Mouse (Mus musculus) erythroblast, embryonic 14.5 days (primary cell): ENCODE data around the gene F11r. TPM values are rescaled to one million over a fixed set of nuclear protein-coding genes. Genes with fewer than 3 reads are reported as not detected.

Experiments
- H3K27me3 ChIP-seq: 2 replicates; pipeline ENCODE4 v1.6.1; 2012; ENCODE audit warnings: inconsistent platforms; ENCODE audit not compliant: control insufficient read depth
- H3K36me3 ChIP-seq: 2 replicates; pipeline ENCODE4 v1.6.1; 2012; ENCODE audit warnings: mild to moderate bottlenecking, inconsistent platforms; ENCODE audit not compliant: control insufficient read depth
- H3K4me1 ChIP-seq: 2 replicates; pipeline ENCODE4 v1.6.1; 2012; ENCODE audit warnings: inconsistent platforms; ENCODE audit not compliant: control insufficient read depth
- H3K4me3 ChIP-seq: replicated peaks from 2 replicates; pipeline ENCODE3; 2012; ENCODE audit warnings: moderate library complexity, mild to moderate bottlenecking, inconsistent platforms
- H3K9me3 ChIP-seq: 2 replicates; pipeline ENCODE4 v1.6.1; 2012; ENCODE audit warnings: low read length, inconsistent platforms, mixed read lengths; ENCODE audit not compliant: control insufficient read depth
- GATA1 ChIP-seq: IDR thresholded peaks from 2 replicates; pipeline ENCODE4 v1.6.1; 2012; ENCODE audit warnings: low read length, inconsistent platforms, mixed read lengths
- TAL1 ChIP-seq: IDR thresholded peaks from 3 replicates; pipeline ENCODE4 v1.6.1; 2012; ENCODE audit warnings: low read length, inconsistent platforms, mixed read lengths
- polyA plus RNA-seq: library from polyadenylated mRNA; stranded (reverse); fragments of >175 nt; gene quantifications from 2 replicates; pipeline ENCODE4 v1.2.3, GENCODE M21; 2012

F11r gene
- polyA plus RNA-seq, 1 experiment = not detected

DNA sequence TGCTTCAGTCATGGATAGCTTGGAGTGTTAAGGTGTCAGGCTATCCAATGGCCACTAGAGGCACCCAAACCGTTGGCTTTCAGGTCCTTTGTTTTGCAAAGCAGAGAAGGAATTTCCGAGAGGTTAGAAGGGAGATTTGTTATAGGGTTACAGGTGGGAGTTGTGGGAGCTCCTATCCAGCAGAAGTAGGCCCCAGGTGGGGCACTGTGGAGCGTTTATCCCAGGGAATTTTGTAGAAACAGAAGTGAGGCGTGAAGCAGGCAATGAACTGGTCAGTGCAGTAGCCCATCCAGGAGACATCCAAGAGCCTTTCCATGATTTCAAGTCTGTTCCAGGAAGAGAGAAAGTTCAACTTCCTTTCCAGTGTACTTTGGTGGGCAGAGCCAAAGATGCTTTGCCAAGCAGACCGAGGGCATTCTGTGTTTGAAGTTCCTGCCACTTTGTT lies 64.3 kb downstream of the F11r start:
- no peak overlapping the region for H3K4me3 ChIP-seq
- H3K4me1 ChIP-seq = peaks cover 21% of the 10 kb centered on the region
- no peaks in the 10 kb centered on the region for H3K36me3 ChIP-seq
- no peak for TF ChIP-seq GATA1
- no peak for TF ChIP-seq TAL1
- H3K27me3 ChIP-seq = no peaks in the 10 kb centered on the region
- no peaks in the 10 kb centered on the region for H3K9me3 ChIP-seq

- Histone ChIP-seq H3K36me3 (no peaks in the 10 kb centered on the region), H3K27me3 (no peaks in the 10 kb centered on the region), H3K9me3 (no peaks in the 10 kb centered on the region), H3K4me3 (peak overlapping the region; percentile 81), H3K4me1 (peaks cover 21% of the 10 kb centered on the region)
- TF ChIP-seq TAL1 = no peak
- no peak for TF ChIP-seq GATA1
Measured at GRCm38 (mm10) chr1:171502388-171503249, 65.3 kb downstream of the F11r start.

- TF ChIP-seq GATA1 = no peak
- no peak for TF ChIP-seq TAL1
- no peaks in the 10 kb centered on the region for H3K36me3 ChIP-seq
- H3K27me3 ChIP-seq = no peaks in the 10 kb centered on the region
- H3K4me1 ChIP-seq = peaks cover 21% of the 10 kb centered on the region
- peak within 1 kb of the TSS; percentile 81 for H3K4me3 ChIP-seq
- H3K9me3 ChIP-seq = no peaks in the 10 kb centered on the region
Measured at GRCm38 (mm10) chr1:171503250-171503591, 65.9 kb downstream of the F11r start, which contains the start of gene Alyref2. Gene Alyref2 (plus strand): TSS chr1:171503478.

DNA sequence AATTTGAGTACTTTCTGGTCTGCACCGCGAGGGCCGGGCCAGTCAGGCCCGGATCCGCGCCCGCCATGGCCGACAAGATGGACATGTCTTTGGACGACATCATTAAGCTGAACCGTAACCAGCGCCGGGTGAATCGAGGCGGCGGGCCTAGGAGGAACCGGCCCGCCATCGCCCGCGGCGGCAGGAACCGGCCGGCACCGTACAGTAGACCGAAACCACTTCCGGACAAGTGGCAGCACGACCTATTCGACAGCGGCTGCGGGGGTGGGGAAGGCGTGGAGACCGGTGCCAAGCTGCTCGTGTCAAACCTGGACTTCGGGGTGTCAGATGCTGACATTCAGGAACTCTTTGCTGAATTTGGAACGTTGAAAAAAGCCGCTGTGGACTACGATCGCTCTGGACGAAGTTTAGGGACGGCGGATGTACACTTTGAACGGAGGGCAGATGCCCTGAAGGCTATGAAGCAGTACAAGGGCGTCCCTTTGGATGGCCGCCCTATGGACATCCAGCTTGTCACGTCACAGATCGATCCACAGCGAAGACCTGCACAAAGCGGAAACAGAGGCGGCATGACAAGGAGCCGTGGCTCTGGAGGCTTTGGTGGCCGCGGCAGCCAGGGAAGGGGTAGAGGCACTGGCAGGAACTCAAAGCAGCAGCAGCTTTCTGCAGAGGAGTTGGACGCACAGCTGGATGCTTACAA lies 66.4 kb downstream of the F11r start:
- H3K4me1 ChIP-seq = peaks cover 21% of the 10 kb centered on the region
- peak overlapping the region; percentile 81 for H3K4me3 ChIP-seq
- TF ChIP-seq TAL1 = no peak
- no peak for TF ChIP-seq GATA1
- H3K9me3 ChIP-seq = no peaks in the 10 kb centered on the region
- no peaks in the 10 kb centered on the region for H3K36me3 ChIP-seq
- H3K27me3 ChIP-seq = no peaks in the 10 kb centered on the region

DNA sequence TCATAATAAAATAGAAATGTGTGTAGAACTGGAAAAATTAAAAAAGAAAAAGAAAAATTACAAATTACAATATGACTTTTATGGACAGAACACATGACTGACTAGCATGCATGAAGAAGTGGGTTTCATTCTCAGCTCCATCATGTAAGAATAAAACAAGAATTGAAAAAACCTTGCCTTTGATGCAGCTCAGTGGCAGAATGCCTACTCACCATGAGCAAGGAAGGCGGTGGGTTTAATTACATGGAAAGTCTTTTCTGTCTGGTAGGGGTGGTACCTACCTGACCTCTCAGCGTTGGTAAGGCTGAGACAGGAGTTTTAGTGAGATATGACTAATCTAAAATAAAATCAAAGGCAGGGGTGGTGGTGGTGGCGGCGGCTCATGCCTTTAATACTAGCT lies 67.3 kb downstream of the F11r start:
- Histone ChIP-seq H3K27me3 (no peaks in the 10 kb centered on the region), H3K9me3 (no peaks in the 10 kb centered on the region; the same call in 1 of the 2 replicates), H3K4me1 (peaks cover 21% of the 10 kb centered on the region), H3K36me3 (no peaks in the 10 kb centered on the region), H3K4me3 (peak overlapping the region; percentile 81)
- TF ChIP-seq GATA1 = no peak
- TF ChIP-seq TAL1 = no peak

DNA sequence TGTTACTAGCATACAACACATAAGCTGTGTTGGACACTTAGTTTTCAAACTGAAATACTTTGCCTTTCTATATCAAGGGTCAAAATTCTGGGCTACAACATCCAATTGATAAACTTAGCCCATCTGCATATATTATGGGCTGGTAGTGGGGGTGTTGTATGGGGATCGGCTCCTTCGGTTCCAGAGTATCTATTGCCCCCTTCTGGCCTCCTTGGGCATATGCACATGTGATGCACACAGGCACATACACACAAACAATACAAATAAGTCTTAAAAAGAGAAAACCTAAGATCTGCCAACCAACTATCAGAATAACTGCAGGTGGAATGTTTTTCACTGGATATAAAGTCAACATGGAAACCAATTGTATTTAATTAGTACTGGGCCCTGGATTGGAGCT lies 75.9 kb downstream of the F11r start:
- H3K4me1 ChIP-seq = no peaks in the 10 kb centered on the region
- no peak overlapping the region for H3K4me3 ChIP-seq
- peaks cover 2% of the 10 kb centered on the region for H3K9me3 ChIP-seq
- no peak for TF ChIP-seq TAL1
- TF ChIP-seq GATA1 = no peak
- H3K36me3 ChIP-seq = no peaks in the 10 kb centered on the region
- H3K27me3 ChIP-seq = no peaks in the 10 kb centered on the region

DNA sequence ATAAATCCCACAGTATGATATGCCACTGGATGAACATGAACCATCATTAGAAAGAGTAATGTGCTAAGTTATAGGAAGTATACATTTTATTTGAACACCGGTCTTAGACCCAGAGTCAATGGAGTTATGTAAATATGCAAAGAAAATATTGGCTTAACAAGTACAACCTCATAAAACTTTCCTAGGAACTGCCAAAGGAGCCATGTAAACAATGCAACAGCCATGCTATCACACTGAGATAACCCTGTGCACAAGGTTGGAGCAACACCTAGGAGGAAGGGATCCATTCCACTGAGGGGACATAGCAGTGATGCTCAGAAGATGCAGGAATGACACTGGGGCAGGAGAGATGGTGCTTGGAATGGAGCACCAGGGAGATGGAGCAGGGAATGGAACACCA lies 76.4 kb downstream of the F11r start:
- Histone ChIP-seq H3K4me3 (no peak overlapping the region), H3K4me1 (no peaks in the 10 kb centered on the region), H3K27me3 (no peaks in the 10 kb centered on the region), H3K9me3 (peaks cover 4% of the 10 kb centered on the region), H3K36me3 (no peaks in the 10 kb centered on the region)
- no peak for TF ChIP-seq TAL1
- TF ChIP-seq GATA1 = no peak

Other genes with a start within 250 kb of the F11r start
- not detected in 2 replicates for gene Pcp4l1, start 241.3 kb upstream of the F11r start, polyA plus RNA-seq
- gene Nr1i3, start 223.6 kb upstream of the F11r start, polyA plus RNA-seq = not detected in 2 replicates
- gene Tomm40l, start 215.0 kb upstream of the F11r start, polyA plus RNA-seq = 2.2 TPM in 2 replicates
- gene Apoa2, start 212.5 kb upstream of the F11r start, polyA plus RNA-seq = 0.42 and 2.1 TPM in 2 replicates
- gene Fcer1g, start 203.2 kb upstream of the F11r start, polyA plus RNA-seq = 0.13 and 0.17 TPM in 2 replicates
- not detected in 2 replicates for gene Adamts4, start 187.1 kb upstream of the F11r start, polyA plus RNA-seq
- 7.0 and 7.5 TPM in 2 replicates for gene Ndufs2, start 186.1 kb upstream of the F11r start, polyA plus RNA-seq
- 11.1 and 11.6 TPM in 2 replicates for gene B4galt3, start 167.2 kb upstream of the F11r start, polyA plus RNA-seq
- 89.9 and 167 TPM in 2 replicates for gene Ppox, start 156.3 kb upstream of the F11r start, polyA plus RNA-seq
- gene Usp21, start 149.5 kb upstream of the F11r start, polyA plus RNA-seq = 8.4 and 13.0 TPM in 2 replicates
- 3.9 and 4.8 TPM in 2 replicates for gene Ufc1, start 142.5 kb upstream of the F11r start, polyA plus RNA-seq
- gene Dedd, start 108.4 kb upstream of the F11r start, polyA plus RNA-seq = 1.6 and 1.7 TPM in 2 replicates
- 0.98 TPM in 2 replicates for gene Nit1, start 91.9 kb upstream of the F11r start, polyA plus RNA-seq
- 1.4 and 2.0 TPM in 2 replicates for gene Pfdn2, start 91.9 kb upstream of the F11r start, polyA plus RNA-seq
- gene Klhdc9, start 76.7 kb upstream of the F11r start, polyA plus RNA-seq = 0.14 TPM in 1 of 2 replicates, not detected in the other
- not detected in 2 replicates for gene Nectin4, start 67.4 kb upstream of the F11r start, polyA plus RNA-seq
- gene Arhgap30, start 48.6 kb upstream of the F11r start, polyA plus RNA-seq = 0.06 and 0.07 TPM in 2 replicates
- 1.2 and 3.6 TPM in 2 replicates for gene Usf1, start 26.2 kb upstream of the F11r start, polyA plus RNA-seq
- gene Tstd1, start 18.7 kb upstream of the F11r start, polyA plus RNA-seq = not detected in 2 replicates
- 0.13 and 0.20 TPM in 2 replicates for gene Alyref2, start 65.9 kb downstream of the F11r start, polyA plus RNA-seq
- not detected in 2 replicates for gene Itln1, start 97.8 kb downstream of the F11r start, polyA plus RNA-seq
- 0.02 TPM in 1 of 2 replicates, not detected in the other for gene Cd244a, start 121.7 kb downstream of the F11r start, polyA plus RNA-seq
- gene Ly9, start 169.9 kb downstream of the F11r start, polyA plus RNA-seq = 0.01 and 0.03 TPM in 2 replicates
- not detected in 2 replicates for gene Slamf7, start 215.5 kb downstream of the F11r start, polyA plus RNA-seq
- not detected in 2 replicates for gene Cd48, start 244.5 kb downstream of the F11r start, polyA plus RNA-seq